Mouse (Mus musculus): ENCODE measurements around the gene Slc35f5.

The Slc35f5 gene

GRCm38 (mm10) chr1:125574219-125574618, 13.8 kb downstream of the Slc35f5 start:
- no peak for DNase-seq (ENCODE audit: low read depth, low spot score)

GRCm38 (mm10) chr1:125575458-125576114, 15.2 kb downstream of the Slc35f5 start:
- DNase-seq (ENCODE audit: low read depth, low spot score) = no peak

GRCm38 (mm10) chr1:125576965-125577364, 16.6 kb downstream of the Slc35f5 start:
- DNase-seq (ENCODE audit: low read depth, low spot score) = no peak

- peak; percentile 32 for DNase-seq (ENCODE audit: low read depth, low spot score)
Observed at GRCm38 (mm10) chr1:125578091-125578490, 17.7 kb downstream of the Slc35f5 start.

GRCm38 (mm10) chr1:125581134-125581533, 20.7 kb downstream of the Slc35f5 start:
- DNase-seq (ENCODE audit: low read depth, low spot score) = no peak

GRCm38 (mm10) chr1:125603620-125604019, 43.2 kb downstream of the Slc35f5 start:
- DNase-seq (ENCODE audit: low read depth, low spot score) = no peak

- DNase-seq (ENCODE audit: low read depth, low spot score) = peak; percentile 61
Observed at GRCm38 (mm10) chr1:125607087-125607803, 46.9 kb downstream of the Slc35f5 start.

- DNase-seq (ENCODE audit: low read depth, low spot score) = no peak
Observed at GRCm38 (mm10) chr1:125624376-125625076, 64.1 kb downstream of the Slc35f5 start.

GRCm38 (mm10) chr1:125639501-125640253, 79.3 kb downstream of the Slc35f5 start:
- peak; percentile 27 for DNase-seq (ENCODE audit: low read depth, low spot score)

- DNase-seq (ENCODE audit: low read depth, low spot score) = no peak
Observed at GRCm38 (mm10) chr1:125643643-125644042, 83.2 kb downstream of the Slc35f5 start.
